Mouse (Mus musculus) erythroblast, embryonic 14.5 days (primary cell): ENCODE data around the gene Mpp1. TPM values are rescaled to one million over a fixed set of nuclear protein-coding genes. Genes with fewer than 3 reads are reported as not detected.

Source experiments
- H3K27me3 ChIP-seq: 2 replicates; pipeline ENCODE4 v1.6.1; 2012; ENCODE audit warnings: inconsistent platforms; ENCODE audit not compliant: control insufficient read depth
- H3K36me3 ChIP-seq: 2 replicates; pipeline ENCODE4 v1.6.1; 2012; ENCODE audit warnings: mild to moderate bottlenecking, inconsistent platforms; ENCODE audit not compliant: control insufficient read depth
- H3K4me1 ChIP-seq: 2 replicates; pipeline ENCODE4 v1.6.1; 2012; ENCODE audit warnings: inconsistent platforms; ENCODE audit not compliant: control insufficient read depth
- H3K4me3 ChIP-seq: replicated peaks from 2 replicates; pipeline ENCODE3; 2012; ENCODE audit warnings: moderate library complexity, mild to moderate bottlenecking, inconsistent platforms
- H3K9me3 ChIP-seq: 2 replicates; pipeline ENCODE4 v1.6.1; 2012; ENCODE audit warnings: low read length, inconsistent platforms, mixed read lengths; ENCODE audit not compliant: control insufficient read depth
- GATA1 ChIP-seq: IDR thresholded peaks from 2 replicates; pipeline ENCODE4 v1.6.1; 2012; ENCODE audit warnings: low read length, inconsistent platforms, mixed read lengths
- TAL1 ChIP-seq: IDR thresholded peaks from 3 replicates; pipeline ENCODE4 v1.6.1; 2012; ENCODE audit warnings: low read length, inconsistent platforms, mixed read lengths
- polyA plus RNA-seq: library from polyadenylated mRNA; stranded (reverse); fragments of >175 nt; gene quantifications from 2 replicates; pipeline ENCODE4 v1.2.3, GENCODE M21; 2012

Gene Mpp1
- polyA plus RNA-seq, 1 experiment, result 6.7 TPM

GRCm38 (mm10) chrX:75095369-75096162 is 35.2 kb downstream of the Mpp1 start, which contains the start of gene Dkc1:
Dkc1 (plus strand) TSS chrX:75095854.
- H3K4me3 ChIP-seq, result peak within 1 kb of the TSS; percentile 84
- H3K27me3 ChIP-seq, result peaks cover 3% of the 10 kb centered on the region; the same call in 1 of the 2 replicates
- H3K4me1 ChIP-seq, result peaks cover 23% of the 10 kb centered on the region
- H3K9me3 ChIP-seq, result peaks cover 7% of the 10 kb centered on the region; the same call in 1 of the 2 replicates
- peaks cover 27% of the 10 kb centered on the region for H3K36me3 ChIP-seq
- TF ChIP-seq TAL1 (no peak), GATA1 (no peak)

GRCm38 (mm10) chrX:75085654-75086053 is 45.2 kb downstream of the Mpp1 start:
- Histone ChIP-seq H3K4me3 (no peak overlapping the region), H3K27me3 (peaks cover 2% of the 10 kb centered on the region; the same call in 1 of the 2 replicates), H3K4me1 (peaks cover 14% of the 10 kb centered on the region), H3K36me3 (no peaks in the 10 kb centered on the region), H3K9me3 (no peaks in the 10 kb centered on the region)
- no peak for TF ChIP-seq TAL1
- TF ChIP-seq GATA1, result no peak

- TF ChIP-seq GATA1 (no peak), TAL1 (no peak)
- Histone ChIP-seq H3K4me1 (peaks cover 14% of the 10 kb centered on the region), H3K36me3 (no peaks in the 10 kb centered on the region), H3K9me3 (no peaks in the 10 kb centered on the region), H3K4me3 (peak within 1 kb of the TSS; percentile 80), H3K27me3 (peaks cover 2% of the 10 kb centered on the region; the same call in 1 of the 2 replicates)
Observed at GRCm38 (mm10) chrX:75084774-75085508, 45.9 kb downstream of the Mpp1 start, which contains the start of gene Gab3. Gab3 (minus strand) TSS chrX:75085458.

GRCm38 (mm10) chrX:75083982-75084773 is 46.6 kb downstream of the Mpp1 start:
- H3K4me3 ChIP-seq, result peak overlapping the region; percentile 80
- no peaks in the 10 kb centered on the region for H3K9me3 ChIP-seq
- H3K4me1 ChIP-seq, result peaks cover 14% of the 10 kb centered on the region
- TF ChIP-seq TAL1, result no peak
- no peak for TF ChIP-seq GATA1
- no peaks in the 10 kb centered on the region; the same call in 1 of the 2 replicates for H3K27me3 ChIP-seq
- no peaks in the 10 kb centered on the region for H3K36me3 ChIP-seq

GRCm38 (mm10) chrX:75082351-75082750 is 48.5 kb downstream of the Mpp1 start:
- Histone ChIP-seq H3K4me3 (no peak overlapping the region), H3K27me3 (no peaks in the 10 kb centered on the region), H3K4me1 (peaks cover 14% of the 10 kb centered on the region), H3K36me3 (no peaks in the 10 kb centered on the region), H3K9me3 (no peaks in the 10 kb centered on the region)
- TF ChIP-seq TAL1 (no peak), GATA1 (no peak)

Other genes starting within 250 kb of the Mpp1 start
- gene Gab3, start 45.6 kb downstream of the Mpp1 start, polyA plus RNA-seq, result 0.06 TPM in 1 of 2 replicates, not detected in the other
- gene Dkc1, start 35.2 kb downstream of the Mpp1 start, polyA plus RNA-seq, result 0.63 and 1.1 TPM in 2 replicates
- gene Smim9, start 32.8 kb upstream of the Mpp1 start, polyA plus RNA-seq, result not detected in 2 replicates